Mouse (Mus musculus) frontal cortex, postnatal 36 days (tissue): ENCODE data around the gene Gm3411.
A peak's percentile ranks its signal among the peaks of the same experiment; 100 is the strongest.
"Not testable (repeated sequence)": the region's sequence is repeated elsewhere in the genome, so short reads cannot be mapped to it uniquely, and the experiment has no call there.

Experiments used
- DNase-seq, 2 experiments: peaks; one replicate each; pipeline ENCODE4 v3.0.0; 2022; ENCODE audit warnings: low spot score in 2 of 2

Gene Gm3411

DNA sequence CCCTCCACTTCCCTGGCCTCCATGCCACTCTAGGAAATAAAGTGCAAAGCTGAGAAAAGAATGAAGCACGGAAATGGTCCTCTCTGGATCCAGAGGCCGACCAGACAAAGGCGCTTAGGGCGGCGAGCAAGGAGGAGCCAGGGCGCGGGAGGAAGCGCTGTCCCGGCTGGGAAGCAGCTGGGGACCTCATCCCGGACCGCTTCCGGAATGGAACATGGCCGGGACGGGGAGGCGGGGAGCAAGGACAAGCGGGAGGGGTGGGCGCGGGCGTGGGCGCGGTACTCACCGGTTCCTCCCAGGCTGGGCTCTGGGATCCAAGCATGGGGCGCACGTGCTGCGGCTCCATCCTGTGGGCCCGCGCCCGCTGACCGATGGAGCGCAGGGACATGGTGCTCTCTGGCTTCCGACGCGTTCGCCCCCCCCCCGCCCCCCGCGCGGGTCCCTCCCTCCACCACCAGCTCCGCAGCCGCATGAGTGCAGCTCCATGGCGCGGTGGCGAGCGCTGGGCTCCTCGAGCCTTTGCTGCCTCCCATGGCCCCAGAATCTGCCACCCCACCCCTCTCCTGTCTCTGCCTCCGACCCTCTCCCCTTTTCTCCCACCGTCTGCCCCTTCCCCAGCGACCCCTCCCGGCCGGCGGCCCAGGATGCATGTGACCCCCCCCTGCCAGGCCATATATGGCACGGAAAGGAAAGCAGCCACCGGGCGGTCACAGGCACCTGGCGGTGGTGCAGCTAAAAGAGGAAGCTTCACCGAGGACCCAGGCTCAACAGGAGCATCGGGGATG lies at the start of gene Gm3411:
TSS of gene Gm3411 (minus strand) at position 320 of the 785 bp plus-strand sequence.
- DNase-seq = peak in 1 of 2 experiments; percentile 14

DNA sequence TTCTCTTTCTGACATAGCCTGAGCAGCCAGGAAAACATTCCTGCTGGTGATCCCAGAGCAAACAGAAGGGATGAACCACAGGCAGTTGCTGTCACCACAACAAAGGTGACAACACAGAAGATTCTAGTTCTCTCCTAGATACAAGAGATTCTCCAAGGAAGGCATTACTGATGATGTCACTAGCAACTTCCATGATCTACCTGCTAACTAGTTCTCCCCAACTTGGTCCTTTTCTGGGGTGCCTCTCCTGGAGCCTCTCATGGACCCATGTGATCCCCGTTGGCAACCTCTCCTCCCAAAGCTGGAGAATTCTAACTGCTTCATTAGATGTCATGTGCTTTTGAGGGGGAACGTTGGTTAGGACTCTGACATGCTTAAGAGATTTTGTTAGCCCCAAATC lies 17.7 kb upstream of the Gm3411 start, which contains the start of gene Gm21103:
TSS of gene Gm21103 (minus strand) at position 101 of the 400 bp plus-strand sequence.
- DNase-seq = not testable (repeated sequence)

DNA sequence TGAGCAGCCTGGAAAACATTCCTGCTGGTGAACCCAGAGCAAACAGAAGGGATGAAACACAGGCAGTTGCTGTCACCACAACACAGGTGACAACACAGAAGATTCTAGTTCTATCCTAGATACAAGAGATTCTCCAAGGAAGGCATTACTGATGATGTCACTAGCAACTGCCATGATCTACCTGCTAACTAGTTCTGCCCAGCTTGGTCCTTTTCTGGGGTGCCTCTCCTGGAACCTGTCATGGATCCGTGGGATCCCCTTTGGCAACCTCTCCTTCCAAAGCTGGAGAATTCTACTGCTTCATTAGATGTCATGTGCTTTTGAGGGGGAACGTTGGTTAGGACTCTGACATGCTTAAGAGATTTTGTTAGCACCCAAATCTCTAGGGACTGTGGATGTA lies 67.9 kb downstream of the Gm3411 start, which contains the start of gene Gm21560:
TSS of gene Gm21560 (minus strand) at position 101 of the 400 bp plus-strand sequence.
- not testable (repeated sequence) for DNase-seq
